Mouse (Mus musculus) kidney, adult 8-10 months (tissue): ENCODE data around the gene Psmd6.

Experiments used
- DNase-seq, 2 experiments: peaks; one replicate each; pipeline ENCODE4 v3.0.0; 2022

The Psmd6 gene

DNA sequence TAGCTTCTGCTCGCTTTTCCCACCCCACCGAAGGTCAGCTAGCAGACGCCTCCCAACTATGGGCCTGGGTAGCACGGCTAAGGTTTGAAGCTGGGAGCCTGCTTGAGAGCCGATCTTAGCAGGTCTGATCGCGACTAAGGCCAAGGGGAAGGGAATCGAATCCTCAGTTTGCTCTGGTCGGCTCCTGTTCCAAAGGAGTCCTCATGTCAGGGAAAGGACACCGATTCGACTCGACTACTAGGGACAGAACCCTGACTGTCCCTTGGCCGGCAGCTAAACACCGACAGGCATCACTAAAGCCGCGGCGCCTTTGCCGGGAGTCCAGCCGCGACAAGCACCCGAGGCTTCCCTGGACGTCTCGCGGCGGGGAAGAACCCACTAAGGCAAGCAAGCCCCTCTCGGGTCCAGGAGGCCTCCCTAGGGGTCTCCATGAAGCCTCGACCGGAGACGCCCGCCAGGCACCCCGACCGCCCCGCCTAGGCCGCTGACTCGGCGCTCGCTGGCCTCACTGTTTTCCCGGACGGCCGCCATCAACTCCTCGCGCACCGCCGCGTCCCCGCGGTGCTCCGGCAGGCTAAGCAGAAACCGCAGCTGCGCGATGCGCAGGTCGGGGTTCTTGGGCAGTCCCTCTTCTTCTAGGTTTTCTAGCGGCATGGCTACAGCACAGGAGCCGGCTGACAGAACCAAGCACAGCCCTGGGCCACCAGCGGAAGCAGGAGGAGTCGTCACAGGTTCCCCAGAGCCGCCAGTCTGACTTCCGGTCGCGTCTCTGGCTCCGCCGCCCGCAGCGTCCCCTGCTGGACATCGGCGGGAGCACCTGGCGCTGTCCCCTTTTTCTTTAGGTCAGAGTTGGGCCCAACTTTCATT is at the start of gene Psmd6:
Psmd6 (minus strand) TSS at position 755 of the 867 bp plus-strand sequence.
- DNase-seq: peak; percentile 82 to 93

DNA sequence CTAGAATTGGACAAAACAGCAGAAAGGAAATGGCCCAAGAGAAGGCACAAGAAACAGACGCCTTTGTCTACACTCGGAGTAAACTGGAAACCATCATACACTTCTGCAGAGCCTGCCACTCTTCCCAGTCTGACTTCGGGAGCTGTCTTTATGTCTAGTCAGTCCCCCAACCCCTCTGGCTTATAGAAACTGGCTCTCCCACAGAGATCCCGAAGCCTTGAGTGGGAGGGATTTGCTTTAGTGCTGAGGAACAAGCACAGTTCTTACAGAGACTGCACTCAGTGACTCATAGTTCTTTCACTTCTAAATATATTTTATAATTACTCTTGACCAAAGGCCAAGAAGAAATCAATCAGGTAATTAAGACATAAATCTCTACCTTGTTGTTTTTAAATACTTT is 10.1 kb downstream of the Psmd6 start:
- no peak for DNase-seq

DNA sequence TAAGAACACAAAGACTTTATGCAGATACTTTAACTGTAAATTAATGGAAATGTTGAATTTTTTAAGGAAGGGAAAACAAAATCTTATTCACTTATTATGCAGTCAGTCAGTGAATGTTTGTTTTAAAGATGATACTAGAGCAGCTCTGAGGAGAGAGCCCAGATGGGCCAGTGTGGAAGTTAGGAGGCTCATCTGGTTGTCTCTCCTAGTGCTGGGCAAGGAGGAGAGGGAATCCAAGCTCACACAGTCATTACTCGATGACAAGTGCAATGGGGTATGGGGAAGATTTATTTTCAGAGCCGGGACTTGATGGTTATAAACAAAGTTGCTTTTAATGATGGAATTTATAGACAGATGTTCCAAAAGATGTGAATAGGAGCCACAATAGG is 15.9 kb downstream of the Psmd6 start:
- no peak for DNase-seq

DNA sequence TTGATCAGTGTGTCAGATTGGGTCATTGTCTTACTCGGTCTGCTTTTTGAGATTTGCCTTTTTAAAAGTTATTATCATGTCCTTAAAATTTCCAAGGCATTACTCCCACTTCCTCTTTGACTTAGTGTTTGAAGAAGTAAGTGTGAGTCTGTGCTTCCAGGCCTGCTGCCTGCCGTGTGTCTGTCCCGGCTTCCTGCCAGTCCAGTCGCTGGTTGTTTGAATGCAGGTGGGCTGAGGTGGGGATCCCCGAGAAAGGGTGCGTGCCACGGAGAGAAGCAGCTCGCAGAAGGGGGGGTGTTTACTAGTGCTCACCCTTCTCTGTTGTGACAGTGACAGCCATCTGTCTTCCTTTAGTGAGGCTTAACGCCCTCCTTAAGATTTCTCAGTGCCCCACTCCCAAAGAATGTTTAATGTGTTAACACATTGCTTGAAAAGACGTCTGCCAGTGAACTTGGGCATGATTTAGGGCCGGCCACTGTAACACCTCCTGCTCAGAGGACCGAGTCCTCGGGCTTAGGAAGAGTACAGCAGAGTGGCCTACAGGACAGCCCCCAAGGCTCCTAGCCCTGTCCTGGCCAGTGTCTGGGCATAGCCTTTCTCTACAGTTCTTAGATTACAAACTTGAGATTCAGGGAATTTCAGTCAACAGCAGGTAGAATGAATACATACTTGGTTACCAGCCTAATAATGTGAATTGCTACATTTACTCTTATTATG is 16.4 kb downstream of the Psmd6 start:
- no peak for DNase-seq

DNA sequence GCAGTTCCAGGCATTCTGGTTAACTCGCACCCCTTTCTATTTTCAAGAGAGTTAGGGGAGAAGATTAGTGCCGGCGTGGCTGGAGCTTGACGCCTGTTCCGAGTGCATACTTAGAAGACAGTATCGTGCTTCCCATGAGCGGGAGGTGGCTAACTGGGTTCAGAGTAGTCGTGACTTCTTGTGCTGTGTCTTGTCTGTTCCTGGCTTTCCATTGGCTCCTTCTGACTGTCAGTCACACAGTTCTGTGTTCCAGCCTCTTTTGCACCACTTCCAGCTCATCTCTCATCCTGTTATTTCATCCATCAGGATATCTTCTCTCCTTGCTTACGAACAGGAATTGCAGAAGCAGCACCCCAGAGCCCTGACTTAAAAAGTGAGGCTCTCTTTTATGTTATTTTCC is 19.5 kb downstream of the Psmd6 start:
- DNase-seq: peak; percentile 29 to 53

DNA sequence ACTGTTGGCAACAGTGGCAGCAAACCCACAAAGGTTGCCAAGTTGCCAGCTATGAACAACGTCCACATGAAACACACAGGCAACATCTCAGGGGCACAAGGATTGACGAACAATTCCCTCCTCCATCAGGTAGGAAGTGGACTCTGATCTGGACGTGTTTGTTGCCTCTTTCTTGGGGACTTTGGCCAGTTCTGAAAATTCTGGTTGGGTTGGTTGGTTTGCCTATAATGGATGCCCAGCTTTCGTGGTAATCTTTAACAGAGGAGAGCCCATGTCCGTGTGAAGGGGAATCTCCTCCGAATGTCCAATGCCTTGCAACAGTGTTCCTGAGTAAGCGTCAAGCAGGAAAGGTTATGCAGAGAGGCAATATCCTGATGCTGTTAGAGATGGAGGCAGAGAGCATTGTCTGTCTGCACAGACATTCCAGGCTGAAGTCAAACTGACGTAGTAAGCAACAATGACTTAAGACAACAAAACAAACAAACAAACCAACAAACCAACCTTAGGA is 20.0 kb downstream of the Psmd6 start:
- peak; percentile 77 to 91 for DNase-seq

DNA sequence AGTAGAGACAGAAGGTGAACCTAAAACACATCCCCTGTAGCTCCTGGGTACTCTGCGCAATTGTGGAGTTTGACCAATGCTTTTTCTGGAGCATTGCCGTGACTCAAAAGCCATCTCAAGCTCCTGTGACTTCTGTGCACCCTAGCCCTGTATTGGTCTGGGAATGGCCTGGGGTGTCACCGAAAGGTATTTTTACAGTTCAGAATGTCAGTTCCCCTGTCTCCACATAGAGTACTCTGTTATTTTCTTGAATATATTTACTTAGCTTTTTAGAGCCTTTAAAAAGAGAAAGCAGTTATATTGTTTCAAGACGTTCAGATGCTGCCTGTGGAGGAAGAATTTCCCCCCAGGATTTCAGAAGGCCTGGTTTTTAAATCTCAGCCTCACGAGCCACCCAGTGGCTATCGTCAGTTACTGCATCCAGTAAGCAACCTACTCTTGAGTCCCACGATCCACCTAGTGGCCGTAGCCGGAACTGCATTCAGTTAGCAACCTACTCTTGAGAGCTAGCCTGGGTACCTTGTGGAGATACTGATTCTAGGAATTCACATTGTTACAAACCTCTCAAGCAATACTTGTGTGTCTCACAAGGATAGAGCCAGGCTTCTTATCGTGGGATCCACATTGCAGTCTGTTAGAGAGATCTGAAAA is 22.3 kb downstream of the Psmd6 start:
- DNase-seq: peak; percentile 85 to 95

DNA sequence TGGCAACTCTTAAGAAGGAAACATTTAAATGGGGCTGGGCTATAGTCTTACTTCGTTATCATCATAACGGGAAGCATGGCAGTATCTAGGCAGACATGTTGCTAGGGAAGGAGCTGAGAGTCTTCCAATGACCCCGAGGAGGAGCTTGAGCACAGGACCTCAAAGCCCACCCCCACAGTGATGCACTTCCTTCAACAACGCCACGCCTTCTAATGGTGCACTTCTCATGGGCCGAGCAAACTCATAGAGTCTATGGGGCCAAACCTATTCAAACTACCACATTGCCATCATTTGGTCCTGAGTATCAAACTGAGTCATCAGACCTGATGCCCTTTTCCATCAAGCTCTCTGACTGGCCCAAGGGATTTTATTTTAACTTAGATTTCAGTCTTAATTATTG is 30.2 kb downstream of the Psmd6 start:
- DNase-seq: no peak

DNA sequence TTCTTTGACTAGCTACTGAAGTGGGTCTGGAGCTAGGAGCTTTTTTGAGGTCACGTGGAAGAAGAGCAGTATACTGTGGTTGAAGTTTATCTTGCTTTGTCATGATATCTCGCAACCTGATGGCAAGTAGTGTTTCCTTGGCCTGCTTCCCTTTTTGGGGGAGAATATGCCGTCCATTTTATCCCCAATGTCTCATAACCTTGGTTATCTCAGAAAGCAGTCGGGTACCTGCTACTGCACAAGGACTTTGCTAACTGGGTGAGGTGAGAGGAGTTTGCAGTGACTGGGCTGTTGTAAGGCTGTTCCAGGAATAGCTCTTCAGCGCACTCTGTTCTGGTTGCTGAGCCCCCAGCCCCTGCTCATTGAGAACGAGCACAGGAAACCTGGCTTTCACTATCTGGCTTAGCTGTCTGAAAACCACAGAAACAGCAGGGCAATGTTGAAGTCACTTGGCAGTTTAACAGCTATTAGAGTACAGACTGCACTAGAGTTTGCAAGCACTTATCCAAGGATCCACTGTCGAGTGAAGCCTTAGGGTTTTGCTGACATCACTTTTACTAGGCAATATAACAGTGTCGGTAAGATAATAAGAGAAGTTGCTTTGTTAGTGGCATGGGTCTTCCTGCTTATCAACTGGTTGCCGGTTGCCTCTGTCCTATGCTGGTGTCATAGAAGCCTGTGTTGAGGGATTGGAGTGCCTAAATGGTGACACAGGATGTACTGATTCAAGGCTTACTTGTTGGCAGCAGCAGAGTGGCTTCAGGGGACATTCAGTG is 32.6 kb downstream of the Psmd6 start:
- no peak for DNase-seq

DNA sequence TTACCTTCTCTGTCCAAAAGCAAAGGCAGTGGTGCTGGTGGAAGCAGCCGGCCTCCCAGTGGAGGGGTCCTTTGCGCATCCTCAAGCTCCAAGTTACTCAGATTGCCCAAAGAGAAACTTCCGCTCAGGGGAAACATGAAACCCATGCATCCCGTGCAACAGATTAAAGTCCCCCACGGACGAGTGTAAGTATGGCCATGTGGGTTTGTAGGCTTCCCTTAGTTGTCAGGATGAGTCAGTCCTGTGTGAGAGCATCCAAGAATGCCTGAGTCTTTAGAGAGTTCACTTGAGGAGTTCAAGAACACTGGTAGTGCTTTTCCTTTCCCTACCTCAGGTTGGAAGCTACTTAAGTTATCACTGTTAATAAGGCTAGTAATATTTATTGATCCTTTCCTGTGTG is 33.4 kb downstream of the Psmd6 start:
- DNase-seq: no peak

DNA sequence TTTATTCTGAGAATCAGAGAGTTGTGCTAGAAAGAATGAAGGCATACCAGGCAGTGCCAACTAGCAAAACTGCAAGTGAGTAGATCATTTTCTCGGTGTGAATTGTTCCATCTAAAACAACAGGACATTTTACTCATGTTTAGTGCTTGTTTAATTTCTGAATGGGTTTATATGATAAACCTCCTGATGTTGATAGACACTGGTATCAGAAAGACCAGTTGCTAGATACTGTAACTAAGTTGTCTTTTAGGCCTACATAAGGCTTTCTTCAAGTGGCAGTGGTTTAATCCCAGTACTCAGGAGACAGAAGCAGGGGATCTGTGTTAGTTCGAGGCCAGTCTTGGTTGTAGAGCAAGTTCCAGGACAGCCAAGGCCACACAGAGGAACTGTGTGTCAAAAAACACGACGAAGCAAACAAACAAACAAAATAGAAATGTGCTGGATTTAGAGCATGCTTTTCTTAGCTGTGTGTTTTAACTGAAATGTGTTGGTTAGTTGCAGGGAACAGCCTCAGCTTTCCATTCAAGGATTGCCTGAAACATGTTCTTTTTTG is 34.0 kb downstream of the Psmd6 start:
- DNase-seq: no peak

DNA sequence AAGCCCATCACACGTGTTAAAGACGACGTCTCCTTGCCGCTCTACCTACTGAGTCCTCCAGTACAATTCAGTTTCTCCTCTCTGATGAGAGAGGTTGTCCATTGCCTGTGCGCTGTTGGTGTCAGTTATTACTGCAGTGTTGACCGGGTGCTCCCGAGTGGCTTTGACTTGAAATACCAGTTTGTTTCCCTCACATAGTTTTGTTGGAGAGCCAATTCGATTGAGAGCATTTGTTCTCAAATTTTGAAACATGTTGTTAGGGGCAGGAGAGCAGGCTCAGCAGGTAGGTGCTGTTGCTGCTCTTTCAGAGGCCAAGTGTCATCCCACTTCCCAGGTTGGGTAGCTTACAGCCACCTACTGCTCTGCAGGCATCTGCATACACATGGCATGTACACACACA is 37.0 kb downstream of the Psmd6 start:
- no peak for DNase-seq

DNA sequence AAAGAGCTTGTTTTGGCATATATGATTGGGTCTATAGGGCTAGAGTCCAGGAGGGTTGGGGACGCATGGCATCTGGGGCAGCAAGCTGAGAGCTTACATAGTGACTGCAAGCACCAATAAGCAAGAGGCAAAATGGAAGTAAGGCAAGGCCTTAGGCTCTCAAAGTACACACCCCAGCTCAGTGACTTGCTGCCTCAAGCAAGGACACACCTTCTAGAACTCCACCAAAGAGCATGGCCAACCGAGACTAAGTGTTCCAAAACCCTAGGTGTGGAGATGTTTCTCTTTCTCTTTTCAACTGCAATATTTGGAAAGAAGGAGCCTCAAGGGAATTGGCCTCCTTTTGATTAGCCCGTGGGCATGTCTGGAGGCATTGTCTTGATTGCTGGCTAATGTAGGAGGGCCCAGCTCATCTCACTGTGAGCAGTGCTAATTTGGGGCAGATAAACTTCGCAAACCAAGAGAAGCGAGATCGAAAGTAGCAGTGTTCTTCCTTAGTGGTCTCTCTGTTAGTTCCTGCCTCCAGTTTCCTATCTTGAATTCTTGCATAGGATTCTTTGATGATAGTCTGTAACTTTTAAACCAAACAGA is 40.1 kb downstream of the Psmd6 start:
- DNase-seq: no peak

DNA sequence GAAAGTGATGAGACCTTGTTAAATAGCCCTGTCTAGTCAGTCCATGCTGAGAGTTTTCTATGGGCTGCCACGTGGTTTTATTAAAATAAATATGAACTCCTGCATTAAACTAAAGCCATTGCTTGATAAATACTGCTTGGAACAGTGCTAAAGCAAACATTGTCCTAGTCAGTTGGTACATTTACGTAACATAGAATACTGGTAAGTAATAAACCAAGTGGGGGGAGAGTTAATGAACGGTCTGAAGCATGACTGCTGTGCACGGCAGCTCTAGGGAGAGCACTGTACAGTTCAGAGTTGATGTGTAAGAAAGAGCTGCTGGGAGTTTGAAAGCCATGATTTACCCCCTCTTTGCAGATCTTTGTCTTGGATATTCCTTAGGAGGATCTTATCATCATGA is 49.3 kb downstream of the Psmd6 start:
- no peak for DNase-seq

DNA sequence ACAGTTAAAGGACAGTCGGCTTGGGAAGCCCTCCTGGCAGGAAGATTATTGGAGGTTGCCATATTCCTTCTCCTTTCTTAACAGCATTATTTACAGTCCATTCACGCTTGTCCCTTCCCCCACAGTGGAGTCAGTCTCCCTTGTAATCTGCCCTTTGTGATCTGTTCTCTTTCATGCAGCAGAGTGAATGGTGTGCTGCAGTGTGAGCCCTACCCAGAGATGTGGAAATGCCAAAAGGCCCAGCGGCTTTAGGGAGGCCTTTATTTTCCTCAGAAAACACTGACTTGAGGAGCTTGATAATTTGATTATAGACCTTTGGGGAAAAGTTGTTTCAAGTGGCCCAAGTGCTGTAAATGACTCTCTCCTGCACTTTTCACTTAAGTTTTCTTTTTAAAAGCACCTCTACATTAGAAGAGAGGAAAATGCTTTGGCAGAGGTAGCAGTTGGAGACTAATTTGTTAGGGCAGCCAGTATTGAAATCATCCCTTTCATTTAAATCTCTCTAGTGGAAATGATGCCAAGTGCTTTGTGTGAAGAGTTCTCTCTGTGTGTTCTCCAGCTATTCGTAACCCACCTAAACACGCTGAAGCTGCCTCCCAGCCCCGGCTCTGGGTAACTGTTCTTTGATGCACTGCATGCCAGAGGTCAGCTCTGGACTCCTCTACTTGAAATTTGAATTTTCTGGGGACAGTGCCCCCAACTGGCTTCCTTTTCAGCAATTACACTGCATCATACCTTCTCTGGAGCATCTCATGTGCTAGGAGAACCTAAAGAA is 50.1 kb downstream of the Psmd6 start:
- no peak for DNase-seq

DNA sequence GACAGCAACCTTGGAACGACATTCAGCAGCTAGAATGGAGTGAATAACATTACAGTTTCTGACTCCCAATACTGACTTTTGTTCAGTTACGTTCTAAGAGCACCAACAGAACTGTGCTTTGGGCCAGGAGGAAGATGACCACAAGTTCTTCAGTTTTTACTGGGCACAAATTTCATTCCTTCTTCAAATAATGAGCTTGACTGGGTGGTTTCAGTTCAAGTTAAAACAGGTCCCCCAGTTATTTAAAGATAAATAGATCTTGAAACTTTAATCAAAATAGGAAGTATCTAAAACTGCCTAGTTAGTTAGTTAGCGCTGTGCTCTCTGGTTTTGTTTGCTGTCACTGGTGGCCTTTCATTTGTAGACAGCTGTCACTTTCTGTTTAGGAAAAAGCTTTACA is 52.2 kb downstream of the Psmd6 start:
- no peak for DNase-seq

DNA sequence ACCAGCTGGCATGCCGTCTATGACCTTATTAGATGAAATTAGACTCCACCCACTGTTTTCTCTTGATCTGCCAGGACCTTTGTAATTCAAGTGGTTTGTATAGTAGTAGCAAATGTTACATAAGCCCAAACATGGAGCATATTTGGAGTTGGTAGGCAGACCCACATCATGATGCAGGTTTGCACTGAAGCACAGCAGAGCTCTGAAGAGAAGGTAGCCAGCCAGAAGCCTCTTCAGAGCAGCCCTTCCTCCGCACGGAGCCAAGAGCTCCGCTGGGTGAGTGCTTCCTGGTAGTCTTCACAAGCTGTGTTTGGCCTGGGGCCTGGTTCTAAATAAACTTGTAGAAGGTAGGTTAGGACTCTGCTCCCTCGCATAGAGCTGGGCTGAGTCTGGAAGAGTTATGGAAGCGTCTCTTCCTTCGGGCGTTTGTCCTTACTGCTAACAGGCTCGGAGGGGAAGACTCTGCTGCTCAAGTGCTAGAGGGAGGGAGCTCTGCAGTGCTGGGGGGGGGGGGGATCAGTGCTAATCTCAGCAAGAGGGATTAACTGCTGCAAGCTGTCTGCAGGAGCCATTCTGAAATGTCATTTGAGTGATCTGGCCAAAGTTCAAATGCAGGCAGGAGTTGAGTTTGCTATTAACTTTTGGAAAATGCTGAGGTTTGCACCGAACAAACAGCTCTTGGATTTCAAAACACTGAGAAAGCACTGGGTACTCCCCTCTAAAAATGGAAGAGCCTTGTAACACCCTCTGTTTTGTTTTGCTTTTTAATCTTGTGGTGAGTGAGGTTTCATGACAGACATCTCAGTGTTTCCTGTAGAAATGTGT is 52.9 kb downstream of the Psmd6 start:
- peak; percentile 80 to 89 for DNase-seq

DNA sequence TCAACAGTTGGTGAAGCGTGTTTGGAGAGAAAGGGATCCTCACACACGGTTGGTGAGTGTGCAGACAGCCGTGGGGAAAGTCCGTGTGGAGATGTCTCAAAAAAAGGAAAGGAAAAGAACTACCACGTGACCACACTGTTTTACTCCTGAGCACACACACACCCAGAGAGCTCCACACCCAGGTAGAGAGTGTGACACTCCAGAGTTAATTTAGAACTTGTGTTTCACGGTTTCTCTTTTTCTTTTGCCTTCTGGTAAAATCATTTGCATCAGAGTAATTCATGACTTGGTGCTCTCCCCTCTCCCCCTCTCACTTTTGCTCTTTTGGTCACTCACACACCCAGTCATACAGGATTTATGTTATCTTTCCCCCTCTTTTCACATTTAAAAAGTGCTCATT is 54.5 kb downstream of the Psmd6 start:
- DNase-seq: no peak

DNA sequence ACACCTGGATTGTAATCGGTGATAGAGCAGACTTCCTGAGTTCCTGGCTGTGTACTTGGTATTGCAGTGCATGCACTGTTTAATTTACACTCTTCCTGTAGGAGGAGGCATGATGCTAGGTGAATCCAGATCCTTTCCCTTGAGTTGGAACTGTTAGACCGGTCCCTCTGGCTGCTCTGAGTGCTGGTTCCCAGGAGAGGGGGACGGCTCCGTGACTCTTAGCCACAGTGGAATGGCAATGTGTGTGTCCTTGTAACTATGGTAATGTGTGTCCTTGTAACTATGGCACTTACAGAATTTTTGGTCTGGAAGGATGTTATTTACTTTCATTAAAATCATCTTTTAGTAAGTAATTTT is 55.7 kb downstream of the Psmd6 start:
- no peak for DNase-seq

DNA sequence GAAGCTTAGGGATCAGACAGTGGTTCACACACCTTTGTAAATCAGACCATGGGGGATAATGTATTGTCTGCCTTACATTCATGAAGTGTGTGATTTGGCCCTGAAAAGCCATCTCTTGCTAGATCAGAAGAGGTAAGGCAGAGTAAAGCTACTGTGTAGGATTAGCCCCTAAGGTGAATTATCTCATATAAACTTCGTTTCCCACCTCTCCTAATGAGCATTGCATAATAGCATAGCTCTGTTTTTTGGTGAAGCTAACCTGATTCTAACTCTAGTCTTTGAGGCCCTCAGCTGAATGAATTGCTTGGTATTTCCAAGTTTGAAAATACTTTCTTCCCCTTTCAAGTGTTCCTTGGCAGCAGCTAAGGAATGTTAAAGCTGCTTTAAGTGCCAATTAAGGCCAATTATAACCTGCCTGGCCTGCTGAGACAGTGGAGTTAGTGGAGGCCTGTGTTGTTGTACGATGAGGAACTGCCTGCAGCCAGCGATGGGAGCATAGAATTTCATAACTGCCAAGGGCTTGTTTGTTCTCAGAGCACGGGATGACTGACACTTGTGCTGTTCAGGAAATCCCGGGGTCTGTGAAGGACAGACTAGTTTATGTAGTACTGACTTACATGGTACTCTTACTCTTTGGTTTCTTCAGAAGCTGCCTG is 56.2 kb downstream of the Psmd6 start:
- DNase-seq: peak in 1 of 2 experiments; percentile 20
